Mouse (Mus musculus): ENCODE results near the gene Gamt. TPM values are rescaled to one million over a fixed set of nuclear protein-coding genes. Genes with fewer than 3 reads are reported as not detected.
A peak's percentile ranks its signal among the peaks of the same experiment; 100 is the strongest.

The Gamt gene
- total and polyA plus RNA-seq, 2 experiments: 241 to 715 TPM

- TF ChIP-seq POLR2A (IDR thresholded peaks at IDR 0.05; ENCODE audit: extremely low read depth, insufficient read depth, low read length) (peak; percentile 49; the same call in 1 of the 2 replicates), CTCF (IDR thresholded peaks at IDR 0.05; ENCODE audit: low read depth, low read length) (no peak)
- Histone ChIP-seq H3K27me3 (ENCODE audit: control insufficient read depth, insufficient read depth, low read length) (no peaks in the 10 kb centered on the region), H3K4me1 (ENCODE audit: control insufficient read depth, insufficient read depth, low read length) (peaks cover 20% of the 10 kb centered on the region), H3K9ac (ENCODE audit: low read depth, low read length) (peak overlapping the region; percentile 72), H3K4me3 (ENCODE audit: insufficient read depth, low read depth, low read length) (peak overlapping the region; percentile 54), H3K36me3 (ENCODE audit: control insufficient read depth, insufficient read depth, low read length) (0 out of 2 replicates have a peak, but pooled peaks cover 1% of the 10 kb centered on the region), H3K27ac (replicated peaks; ENCODE audit: insufficient read depth, low read depth, low read length) (peak overlapping the region; percentile 91), H3K79me2 (ENCODE audit: control insufficient read depth, insufficient read depth, low read length) (peaks cover 18% of the 10 kb centered on the region; the same call in 1 of the 2 replicates)
- DNase-seq (ENCODE audit: extremely low read depth, low read depth, low spot score): peak; percentile 93
- WGBS: under 1% methylated on average over 14 of the region's 14 CpGs
These were observed 765 bp upstream of the Gamt start for GRCm38 (mm10) chr10:80261585-80261968.

DNA sequence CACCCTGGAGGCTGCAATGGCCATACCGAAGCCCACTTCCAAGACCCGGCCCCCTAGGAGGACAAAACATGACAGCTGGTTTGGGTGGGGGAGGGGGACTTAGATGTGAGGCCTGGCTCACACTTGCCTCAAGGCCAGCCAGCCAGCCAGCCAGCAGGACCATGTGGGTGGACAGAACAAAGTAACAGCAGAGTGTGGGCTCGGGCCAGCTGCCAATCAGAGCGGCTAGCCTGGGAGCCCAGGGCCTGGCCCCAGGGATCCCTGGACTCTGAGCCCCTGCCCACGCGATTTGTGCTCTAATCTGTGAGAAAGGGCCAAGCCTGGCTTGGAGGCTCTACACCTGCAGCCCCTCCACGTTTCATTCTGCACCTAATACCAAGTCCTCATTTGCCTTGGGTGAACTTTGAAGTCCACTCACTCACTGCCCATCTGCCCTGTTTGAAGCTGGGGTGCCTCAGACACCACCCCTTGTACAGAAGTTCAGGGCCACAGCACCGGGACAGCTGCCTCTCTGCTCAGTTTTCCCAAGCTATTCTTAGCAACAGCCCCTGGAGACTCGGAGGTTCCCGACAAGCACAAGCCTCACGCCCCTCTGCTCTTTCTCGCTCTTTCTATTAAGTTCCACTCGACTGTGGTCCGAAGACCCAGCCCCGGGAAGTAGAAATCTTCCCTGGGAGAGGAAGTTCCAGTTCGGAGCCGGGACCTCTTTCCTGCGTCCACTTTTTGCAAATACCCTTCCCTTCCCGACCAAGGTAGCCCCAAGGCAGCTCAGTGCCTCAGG lies 761 bp downstream of the Gamt start:
- H3K4me1 ChIP-seq (ENCODE audit: control insufficient read depth, insufficient read depth, low read length): peaks cover 20% of the 10 kb centered on the region
- H3K9ac ChIP-seq (ENCODE audit: low read depth, low read length): peak overlapping the region; percentile 89
- 2% methylated on average over 19 of the region's 19 CpGs for WGBS
- peak overlapping the region; percentile 92 for H3K27ac ChIP-seq (replicated peaks; ENCODE audit: insufficient read depth, low read depth, low read length)
- peak overlapping the region; percentile 82 for H3K4me3 ChIP-seq (ENCODE audit: insufficient read depth, low read depth, low read length)
- H3K27me3 ChIP-seq (ENCODE audit: control insufficient read depth, insufficient read depth, low read length): no peaks in the 10 kb centered on the region
- TF ChIP-seq POLR2A (IDR thresholded peaks at IDR 0.05; ENCODE audit: extremely low read depth, insufficient read depth, low read length) (0 out of 2 replicates have a peak, but pooled peaks have one; percentile 18), CTCF (IDR thresholded peaks at IDR 0.05; ENCODE audit: low read depth, low read length) (no peak)
- peak; percentile 89 for DNase-seq (ENCODE audit: extremely low read depth, low read depth, low spot score)
- H3K36me3 ChIP-seq (ENCODE audit: control insufficient read depth, insufficient read depth, low read length): 0 out of 2 replicates have a peak, but pooled peaks cover 1% of the 10 kb centered on the region
- H3K79me2 ChIP-seq (ENCODE audit: control insufficient read depth, insufficient read depth, low read length): peaks cover 12% of the 10 kb centered on the region; the same call in 1 of the 2 replicates

- H3K79me2 ChIP-seq (ENCODE audit: control insufficient read depth, insufficient read depth, low read length): peaks cover 10% of the 10 kb centered on the region; the same call in 1 of the 2 replicates
- TF ChIP-seq CTCF (IDR thresholded peaks at IDR 0.05; ENCODE audit: low read depth, low read length): no peak
- TF ChIP-seq POLR2A (IDR thresholded peaks at IDR 0.05; ENCODE audit: extremely low read depth, insufficient read depth, low read length): no peak
- peak; percentile 39 for DNase-seq (ENCODE audit: extremely low read depth, low read depth, low spot score)
- 0 out of 2 replicates have a peak, but pooled peaks cover 1% of the 10 kb centered on the region for H3K36me3 ChIP-seq (ENCODE audit: control insufficient read depth, insufficient read depth, low read length)
- peak overlapping the region; percentile 82 for H3K4me3 ChIP-seq (ENCODE audit: insufficient read depth, low read depth, low read length)
- WGBS: 23% methylated on average over 6 of the region's 6 CpGs
- H3K27ac ChIP-seq (replicated peaks; ENCODE audit: insufficient read depth, low read depth, low read length): peak overlapping the region; percentile 92
- H3K27me3 ChIP-seq (ENCODE audit: control insufficient read depth, insufficient read depth, low read length): no peaks in the 10 kb centered on the region
- H3K4me1 ChIP-seq (ENCODE audit: control insufficient read depth, insufficient read depth, low read length): peaks cover 26% of the 10 kb centered on the region
- peak overlapping the region; percentile 89 for H3K9ac ChIP-seq (ENCODE audit: low read depth, low read length)
These were observed 1.4 kb downstream of the Gamt start for GRCm38 (mm10) chr10:80259463-80259805.

- DNase-seq (ENCODE audit: extremely low read depth, low read depth, low spot score): peak; percentile 43
- 54% methylated on average over 14 of the region's 14 CpGs for WGBS
- peak overlapping the region; percentile 82 for H3K4me3 ChIP-seq (ENCODE audit: insufficient read depth, low read depth, low read length)
- TF ChIP-seq CTCF (IDR thresholded peaks at IDR 0.05; ENCODE audit: low read depth, low read length): no peak
- no peak for TF ChIP-seq POLR2A (IDR thresholded peaks at IDR 0.05; ENCODE audit: extremely low read depth, insufficient read depth, low read length)
- H3K79me2 ChIP-seq (ENCODE audit: control insufficient read depth, insufficient read depth, low read length): peaks cover 10% of the 10 kb centered on the region; the same call in 1 of the 2 replicates
- no peaks in the 10 kb centered on the region for H3K27me3 ChIP-seq (ENCODE audit: control insufficient read depth, insufficient read depth, low read length)
- peaks cover 30% of the 10 kb centered on the region for H3K4me1 ChIP-seq (ENCODE audit: control insufficient read depth, insufficient read depth, low read length)
- peaks cover 1% of the 10 kb centered on the region; the same call in 1 of the 2 replicates for H3K36me3 ChIP-seq (ENCODE audit: control insufficient read depth, insufficient read depth, low read length)
- H3K27ac ChIP-seq (replicated peaks; ENCODE audit: insufficient read depth, low read depth, low read length): peak overlapping the region; percentile 92
- peak overlapping the region; percentile 89 for H3K9ac ChIP-seq (ENCODE audit: low read depth, low read length)
These were observed 1.9 kb downstream of the Gamt start for GRCm38 (mm10) chr10:80258752-80259462.

GRCm38 (mm10) chr10:80257936-80258335 lies 2.9 kb downstream of the Gamt start:
- Histone ChIP-seq H3K4me1 (ENCODE audit: control insufficient read depth, insufficient read depth, low read length) (peaks cover 30% of the 10 kb centered on the region), H3K4me3 (ENCODE audit: insufficient read depth, low read depth, low read length) (no peak overlapping the region), H3K9ac (ENCODE audit: low read depth, low read length) (no peak overlapping the region), H3K36me3 (ENCODE audit: control insufficient read depth, insufficient read depth, low read length) (peaks cover 1% of the 10 kb centered on the region; the same call in 1 of the 2 replicates), H3K27ac (replicated peaks; ENCODE audit: insufficient read depth, low read depth, low read length) (no peak overlapping the region), H3K79me2 (ENCODE audit: control insufficient read depth, insufficient read depth, low read length) (peaks cover 13% of the 10 kb centered on the region; the same call in 1 of the 2 replicates), H3K27me3 (ENCODE audit: control insufficient read depth, insufficient read depth, low read length) (no peaks in the 10 kb centered on the region)
- TF ChIP-seq CTCF (IDR thresholded peaks at IDR 0.05; ENCODE audit: low read depth, low read length) (no peak), POLR2A (IDR thresholded peaks at IDR 0.05; ENCODE audit: extremely low read depth, insufficient read depth, low read length) (no peak)
- 81% methylated on average over 2 of the region's 2 CpGs for WGBS
- no peak for DNase-seq (ENCODE audit: extremely low read depth, low read depth, low spot score)

Data from liver, adult 2 months (tissue).